Mouse (Mus musculus) forebrain, embryonic 14.5 days (tissue): ENCODE results near the gene Odf2. TPM values are rescaled to one million over a fixed set of nuclear protein-coding genes. Genes with fewer than 3 reads are reported as not detected.
"Not testable (repeated sequence)": the region's sequence is repeated elsewhere in the genome, so short reads cannot be mapped to it uniquely, and the experiment has no call there.

ENCODE experiments used
- ATAC-seq: fragments of 200-750 bp; cut with Nextera tagmentation; 2 replicates; pipeline ENCODE4 v1.8.0; 2017; ENCODE audit warnings: mild to moderate bottlenecking, moderate library complexity
- DNase-seq: peaks from one replicate; pipeline ENCODE4 v3.0.0-alpha.2; 2015; ENCODE audit warnings: low spot score
- H3K27ac ChIP-seq: fragments of 300-500 bp; sonication (generic); 2 replicates; pipeline ENCODE4 v1.5.1; 2014; ENCODE audit warnings: low read depth, mild to moderate bottlenecking, control low read depth, low read length, moderate library complexity
- H3K27me3 ChIP-seq: fragments of 300-500 bp; sonication (generic); replicated peaks from 2 replicates; pipeline ENCODE4 v1.6.1; 2014; ENCODE audit warnings: low read length, control low read depth, mixed read lengths; ENCODE audit not compliant: control insufficient read depth, insufficient read depth
- H3K36me3 ChIP-seq: fragments of 300-500 bp; sonication (generic); 2 replicates; pipeline ENCODE4 v1.6.1; 2014; ENCODE audit warnings: low read length, control low read depth; ENCODE audit not compliant: control insufficient read depth, insufficient read depth
- H3K4me1 ChIP-seq: fragments of 300-500 bp; sonication (generic); 2 replicates; pipeline ENCODE4 v1.6.1; 2014; ENCODE audit warnings: antibody characterized with exemption, low read length, control low read depth; ENCODE audit not compliant: control insufficient read depth, insufficient read depth
- H3K4me2 ChIP-seq: fragments of 300-500 bp; sonication (generic); 2 replicates; pipeline ENCODE4 v1.6.1; 2014; ENCODE audit warnings: mild to moderate bottlenecking, control low read depth, low read length
- H3K4me3 ChIP-seq: fragments of 300-500 bp; sonication (generic); 2 replicates; pipeline ENCODE4 v1.5.1; 2014; ENCODE audit warnings: low read depth, low read length, control low read depth
- H3K9ac ChIP-seq: fragments of 300-500 bp; sonication (generic); 2 replicates; pipeline ENCODE4 v1.6.1; 2014; ENCODE audit warnings: mild to moderate bottlenecking, low read length, control low read depth, moderate library complexity
- H3K9me3 ChIP-seq: fragments of 300-500 bp; sonication (generic); replicated peaks from 2 replicates; pipeline ENCODE4 v1.6.1; 2016; ENCODE audit warnings: low read length, control low read depth, mixed read lengths; ENCODE audit not compliant: control insufficient read depth
- WGBS: fragments of 180-500 bp; shearing (Covaris S2); extraction: QIAGEN DNeasy Blood & Tissue Kit; methylation state at CpG from one replicate; pipeline ENCODE4 v1.1.7; 2014; 5-methylcytosine and 5-hydroxymethylcytosine counted together
- polyA plus RNA-seq: library from polyadenylated mRNA; unstranded; fragments of >200 nt; fragmentation: Nextera tagmentation; extraction: Ambion mirVana; gene quantifications from 2 replicates; pipeline ENCODE4 v1.2.1, GENCODE M21; 2014

Odf2 gene
- polyA plus RNA-seq, 1 experiment from 2014 or later = 36.4 TPM

GRCm38 (mm10) chr2:29879964-29880830, 8.8 kb upstream of the Odf2 start:
- Histone ChIP-seq H3K36me3 (no peaks in the 10 kb centered on the region), H3K4me3 (no peak overlapping the region), H3K27ac (no peak overlapping the region), H3K9ac (no peak overlapping the region), H3K4me2 (no peak overlapping the region), H3K4me1 (no peaks in the 10 kb centered on the region), H3K27me3 (no peaks in the 10 kb centered on the region), H3K9me3 (no peaks in the 10 kb centered on the region)
- ATAC-seq = no peak
- DNase-seq = no peak
- 83% methylated on average over 17 of the region's 17 CpGs for WGBS

- H3K9ac ChIP-seq, H3K9me3 ChIP-seq, H3K27ac ChIP-seq, H3K36me3 ChIP-seq, ATAC-seq, DNase-seq, H3K4me3 ChIP-seq, H3K4me2 ChIP-seq, H3K4me1 ChIP-seq, H3K27me3 ChIP-seq: not testable (repeated sequence)
- WGBS = 81% methylated on average over 9 of the region's 9 CpGs
These were observed 2.2 kb upstream of the Odf2 start for GRCm38 (mm10) chr2:29886659-29887292.

GRCm38 (mm10) chr2:29889991-29890833, 1.2 kb downstream of the Odf2 start:
- ATAC-seq (peak; percentile 89), DNase-seq (peak; percentile 89)
- Histone ChIP-seq H3K9me3 (no peaks in the 10 kb centered on the region), H3K27me3 (peaks cover 5% of the 10 kb centered on the region; the same call in 1 of the 2 replicates), H3K4me3 (peak overlapping the region; percentile 79), H3K4me2 (peak overlapping the region; percentile 87), H3K9ac (peak overlapping the region; percentile 85), H3K36me3 (peaks cover 34% of the 10 kb centered on the region), H3K4me1 (peaks cover 8% of the 10 kb centered on the region), H3K27ac (peak overlapping the region; percentile 78)
- under 1% methylated on average over 60 of the region's 61 CpGs for WGBS

- Histone ChIP-seq H3K4me1 (peaks cover 8% of the 10 kb centered on the region), H3K4me2 (no peak overlapping the region), H3K27me3 (peaks cover 5% of the 10 kb centered on the region; the same call in 1 of the 2 replicates), H3K4me3 (no peak overlapping the region), H3K9me3 (no peaks in the 10 kb centered on the region), H3K9ac (no peak overlapping the region; the same call in 1 of the 2 replicates), H3K36me3 (peaks cover 48% of the 10 kb centered on the region), H3K27ac (no peak overlapping the region)
- WGBS = 88% methylated on average over 6 of the region's 6 CpGs
- ATAC-seq (no peak), DNase-seq (no peak)
These were observed 2.8 kb downstream of the Odf2 start for GRCm38 (mm10) chr2:29891773-29892172.

- H3K4me2 ChIP-seq = no peak overlapping the region
- DNase-seq = no peak
- no peaks in the 10 kb centered on the region for H3K27me3 ChIP-seq
- no peak overlapping the region for H3K27ac ChIP-seq
- peaks cover under 1% of the 10 kb centered on the region; the same call in 1 of the 2 replicates for H3K4me1 ChIP-seq
- WGBS = 92% methylated on average over 1 of the region's 1 CpGs
- no peaks in the 10 kb centered on the region for H3K9me3 ChIP-seq
- no peak for ATAC-seq
- peaks cover 91% of the 10 kb centered on the region for H3K36me3 ChIP-seq
- H3K4me3 ChIP-seq = no peak overlapping the region
- no peak overlapping the region for H3K9ac ChIP-seq
These were observed 7.0 kb downstream of the Odf2 start for GRCm38 (mm10) chr2:29896071-29896470.

- 91% methylated on average over 2 of the region's 2 CpGs for WGBS
- H3K9ac ChIP-seq = no peak overlapping the region
- no peaks in the 10 kb centered on the region for H3K9me3 ChIP-seq
- H3K4me3 ChIP-seq = no peak overlapping the region
- H3K4me1 ChIP-seq = no peaks in the 10 kb centered on the region
- H3K36me3 ChIP-seq = peaks cover 97% of the 10 kb centered on the region
- no peaks in the 10 kb centered on the region for H3K27me3 ChIP-seq
- H3K4me2 ChIP-seq = no peak overlapping the region
- ATAC-seq (no peak), DNase-seq (peak; percentile 36)
- no peak overlapping the region for H3K27ac ChIP-seq
These were observed 8.3 kb downstream of the Odf2 start for GRCm38 (mm10) chr2:29897366-29897765.

GRCm38 (mm10) chr2:29898081-29898480, 9.1 kb downstream of the Odf2 start:
- DNase-seq (peak; percentile 9), ATAC-seq (no peak)
- H3K9me3 ChIP-seq = no peaks in the 10 kb centered on the region
- no peak overlapping the region for H3K4me3 ChIP-seq
- peaks cover 97% of the 10 kb centered on the region for H3K36me3 ChIP-seq
- H3K4me1 ChIP-seq = no peaks in the 10 kb centered on the region
- H3K9ac ChIP-seq = no peak overlapping the region
- WGBS = 96% methylated on average over 1 of the region's 1 CpGs
- no peak overlapping the region for H3K4me2 ChIP-seq
- no peak overlapping the region for H3K27ac ChIP-seq
- H3K27me3 ChIP-seq = no peaks in the 10 kb centered on the region

GRCm38 (mm10) chr2:29902194-29902593, 13.2 kb downstream of the Odf2 start:
- no peak overlapping the region for H3K4me2 ChIP-seq
- no peak overlapping the region for H3K4me3 ChIP-seq
- H3K27me3 ChIP-seq = no peaks in the 10 kb centered on the region
- H3K4me1 ChIP-seq = no peaks in the 10 kb centered on the region
- DNase-seq (no peak), ATAC-seq (no peak)
- peaks cover 99% of the 10 kb centered on the region for H3K36me3 ChIP-seq
- H3K27ac ChIP-seq = no peak overlapping the region
- no peak overlapping the region for H3K9ac ChIP-seq
- whole genome bisulfite sequencing = 93% methylated on average over 10 of the region's 10 CpGs
- no peaks in the 10 kb centered on the region for H3K9me3 ChIP-seq
